Mouse (Mus musculus) forebrain, postnatal 0 days (tissue): Measurements from ENCODE around the gene Cyp2s1. TPM values are rescaled to one million over a fixed set of nuclear protein-coding genes. Genes with fewer than 3 reads are reported as not detected.
A peak's percentile ranks its signal among the peaks of the same experiment; 100 is the strongest.
"Not testable (repeated sequence)": the region's sequence is repeated elsewhere in the genome, so short reads cannot be mapped to it uniquely, and the experiment has no call there.

Experiments used
- ATAC-seq: fragments of 200-750 bp; cut with Nextera tagmentation; 2 replicates; pipeline ENCODE4 v1.8.0; 2017; ENCODE audit warnings: mild to moderate bottlenecking, moderate library complexity
- DNase-seq: peaks from one replicate; pipeline ENCODE4 v3.0.0-alpha.2; 2015
- H3K27ac ChIP-seq: fragments of 300-500 bp; sonication (generic); 2 replicates; pipeline ENCODE4 v1.5.1; 2014; ENCODE audit warnings: low read depth, mild to moderate bottlenecking, antibody characterized with exemption, low read length, moderate library complexity, mixed read lengths
- H3K27me3 ChIP-seq: fragments of 300-500 bp; sonication (generic); 2 replicates; pipeline ENCODE4 v1.6.1; 2014; ENCODE audit warnings: mild to moderate bottlenecking, low read length, mixed read lengths; ENCODE audit not compliant: insufficient read depth
- H3K36me3 ChIP-seq: fragments of 300-500 bp; sonication (generic); 2 replicates; pipeline ENCODE4 v1.6.1; 2014; ENCODE audit warnings: mild to moderate bottlenecking, moderate library complexity; ENCODE audit not compliant: insufficient read depth
- H3K4me1 ChIP-seq: fragments of 300-500 bp; sonication (generic); 2 replicates; pipeline ENCODE4 v1.6.1; 2014; ENCODE audit warnings: antibody characterized with exemption; ENCODE audit not compliant: insufficient read depth
- H3K4me2 ChIP-seq: fragments of 300-500 bp; sonication (generic); 2 replicates; pipeline ENCODE4 v1.6.1; 2014; ENCODE audit warnings: low read depth, mild to moderate bottlenecking, moderate library complexity
- H3K4me3 ChIP-seq: fragments of 300-500 bp; sonication (generic); 2 replicates; pipeline ENCODE4 v1.5.1; 2014; ENCODE audit warnings: low read depth, low read length, mixed read lengths
- H3K9ac ChIP-seq: fragments of 300-500 bp; sonication (generic); 2 replicates; pipeline ENCODE4 v1.6.1; 2014; ENCODE audit warnings: mild to moderate bottlenecking
- H3K9me3 ChIP-seq: fragments of 300-500 bp; sonication (generic); 2 replicates; pipeline ENCODE4 v1.6.1; 2016; ENCODE audit warnings: low read length
- CTCF ChIP-seq: sonication (generic); IDR thresholded peaks from 2 replicates; pipeline ENCODE4 v1.5.1; 2016; ENCODE audit warnings: antibody characterized with exemption, control low read depth, low read depth
- WGBS: fragments of 180-500 bp; shearing (Covaris S2); extraction: QIAGEN DNeasy Blood & Tissue Kit; methylation state at CpG from one replicate; pipeline ENCODE4 v1.1.7; 2014; 5-methylcytosine and 5-hydroxymethylcytosine counted together
- polyA plus RNA-seq: library from polyadenylated mRNA; unstranded; fragments of >200 nt; fragmentation: Nextera tagmentation; extraction: Ambion mirVana; gene quantifications from 2 replicates; pipeline ENCODE4 v1.2.1, GENCODE M21; 2015
- total RNA-seq: library from RNA; depleted of rRNA; stranded (reverse); fragments of >200 nt; gene quantifications from 2 replicates; pipeline ENCODE4 v1.2.3, GENCODE M21; 2014

Gene Cyp2s1
- total and polyA plus RNA-seq, 2 experiments from 2014 or later: 1.9 to 2.0 TPM

DNA sequence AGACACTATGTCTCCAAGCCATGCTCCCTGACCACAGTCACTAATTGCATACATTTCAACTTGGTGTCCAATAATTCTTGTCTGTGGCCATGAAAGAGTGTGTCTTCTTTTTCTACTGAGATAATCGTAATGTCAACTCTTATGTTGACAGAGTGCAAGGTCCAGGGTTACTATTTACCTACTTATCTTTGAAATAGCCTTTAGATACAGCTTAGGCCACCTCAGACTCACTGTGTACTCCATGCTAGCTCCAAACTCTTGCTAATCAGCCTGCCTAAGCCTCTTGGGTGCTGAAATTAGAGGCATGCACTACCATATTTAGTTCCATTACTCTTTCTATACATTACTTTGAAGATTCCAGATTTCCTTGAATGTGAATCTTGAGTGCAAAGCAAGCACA, 17.3 kb downstream of the Cyp2s1 start:
- no peaks in the 10 kb centered on the region for H3K27me3 ChIP-seq
- H3K4me3 ChIP-seq: no peak overlapping the region
- 86% methylated on average over 1 of the region's 1 CpGs for WGBS
- H3K9ac ChIP-seq: no peak overlapping the region
- H3K4me1 ChIP-seq: no peaks in the 10 kb centered on the region
- DNase-seq: no peak
- no peaks in the 10 kb centered on the region for H3K9me3 ChIP-seq
- no peak for ATAC-seq
- H3K4me2 ChIP-seq: no peak overlapping the region
- H3K36me3 ChIP-seq: no peaks in the 10 kb centered on the region
- no peak for TF ChIP-seq CTCF
- H3K27ac ChIP-seq: no peak overlapping the region

DNA sequence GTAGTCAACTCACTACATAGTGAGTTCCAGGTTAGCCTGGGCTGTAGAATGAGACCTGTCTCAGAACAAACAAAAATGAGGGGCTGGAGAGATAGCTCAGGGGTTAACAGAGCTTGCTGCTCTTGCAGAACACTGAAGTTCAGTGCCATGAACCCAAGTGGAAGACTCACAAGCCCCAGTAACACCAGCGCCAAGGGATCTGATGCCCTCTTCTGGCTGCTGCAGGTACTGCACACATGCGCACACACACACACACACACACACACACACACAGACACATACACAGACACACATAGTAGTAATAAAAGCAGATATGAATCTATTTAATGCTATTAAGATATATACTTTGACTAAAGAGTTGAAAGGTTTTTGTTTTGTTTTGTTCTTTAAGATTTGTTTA, 18.2 kb downstream of the Cyp2s1 start:
- Histone ChIP-seq H3K9me3 (no peaks in the 10 kb centered on the region), H3K36me3 (no peaks in the 10 kb centered on the region), H3K27me3 (no peaks in the 10 kb centered on the region), H3K4me2 (no peak overlapping the region), H3K4me3 (no peak overlapping the region), H3K4me1 (no peaks in the 10 kb centered on the region), H3K27ac (no peak overlapping the region), H3K9ac (no peak overlapping the region)
- TF ChIP-seq CTCF: no peak
- WGBS: 80% methylated on average over 2 of the region's 2 CpGs
- ATAC-seq (no peak), DNase-seq (no peak)

DNA sequence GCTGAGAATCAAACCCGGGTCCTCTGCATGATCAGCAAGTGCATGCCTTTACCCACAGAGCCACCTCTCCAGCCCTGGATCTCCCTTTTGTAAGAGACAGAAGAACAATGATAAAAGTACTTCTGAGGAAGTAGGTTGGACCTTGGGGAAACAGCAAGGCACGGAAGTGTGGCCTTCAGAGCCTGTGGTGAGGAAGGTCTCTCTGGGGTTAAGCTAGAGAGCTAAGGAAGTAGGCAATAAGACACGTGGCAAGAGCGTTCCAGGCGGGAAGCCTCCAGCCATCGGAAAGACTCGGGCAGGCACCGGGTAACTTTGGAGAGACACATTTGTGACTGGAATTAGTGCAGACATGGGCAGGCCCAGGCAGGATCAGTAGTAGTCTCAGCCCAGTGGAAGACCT, 21.9 kb downstream of the Cyp2s1 start:
- Histone ChIP-seq H3K36me3 (no peaks in the 10 kb centered on the region), H3K9ac (no peak overlapping the region), H3K4me2 (no peak overlapping the region), H3K9me3 (no peaks in the 10 kb centered on the region), H3K27ac (no peak overlapping the region), H3K27me3 (no peaks in the 10 kb centered on the region), H3K4me1 (no peaks in the 10 kb centered on the region), H3K4me3 (no peak overlapping the region)
- ATAC-seq (no peak), DNase-seq (no peak)
- TF ChIP-seq CTCF: no peak
- whole genome bisulfite sequencing: 88% methylated on average over 8 of the region's 8 CpGs

DNA sequence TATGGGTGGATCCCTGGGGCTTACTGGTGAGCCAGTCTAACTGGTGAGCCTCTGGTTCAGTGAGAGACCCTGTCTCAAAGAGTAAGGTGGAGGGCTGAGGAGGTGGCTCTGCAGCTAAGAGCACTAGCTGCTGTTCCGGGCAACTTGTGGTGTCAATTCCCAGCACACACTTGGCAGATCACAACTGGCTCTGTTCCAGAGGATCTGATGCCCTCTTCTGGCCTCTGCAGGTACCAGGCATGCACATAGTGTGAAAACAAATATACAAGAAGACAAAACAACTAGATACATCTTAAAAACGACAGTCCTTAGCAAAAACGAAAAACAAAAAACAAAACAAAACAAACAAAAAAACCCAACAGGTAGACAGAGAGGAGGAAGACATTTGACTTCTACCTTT, 23.0 kb downstream of the Cyp2s1 start:
- Histone ChIP-seq H3K9ac (no peak overlapping the region), H3K4me2 (no peak overlapping the region), H3K36me3 (no peaks in the 10 kb centered on the region), H3K27me3 (no peaks in the 10 kb centered on the region), H3K4me3 (no peak overlapping the region), H3K27ac (no peak overlapping the region), H3K4me1 (no peaks in the 10 kb centered on the region), H3K9me3 (no peaks in the 10 kb centered on the region)
- no peak for TF ChIP-seq CTCF
- 63% methylated on average over 3 of the region's 3 CpGs for WGBS
- DNase-seq: no peak
- ATAC-seq: no peak

DNA sequence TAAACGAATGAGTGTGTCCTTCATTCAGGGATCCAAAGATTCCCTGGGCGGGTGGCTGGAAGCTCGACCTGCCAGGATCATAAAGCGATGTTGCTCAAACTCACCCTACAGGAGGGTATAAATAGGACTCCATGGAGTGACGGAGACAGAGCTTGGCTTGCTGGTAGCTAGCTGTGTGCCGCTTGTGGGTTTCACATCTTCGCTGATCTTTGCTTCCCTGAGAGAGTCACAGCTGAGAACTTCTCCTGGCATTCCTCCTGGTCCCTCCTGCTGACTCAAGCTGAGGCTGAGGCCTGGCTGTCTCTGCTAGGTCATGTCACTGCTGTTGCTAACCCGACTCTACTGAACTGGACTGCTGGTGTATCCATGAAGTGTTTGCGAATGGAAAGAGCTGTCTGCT, 23.7 kb downstream of the Cyp2s1 start:
- not testable (repeated sequence) for H3K27ac ChIP-seq, H3K9ac ChIP-seq, DNase-seq, H3K27me3 ChIP-seq, H3K4me3 ChIP-seq, ATAC-seq, H3K4me2 ChIP-seq, H3K36me3 ChIP-seq, H3K4me1 ChIP-seq, H3K9me3 ChIP-seq
- 73% methylated on average over 9 of the region's 9 CpGs for WGBS

DNA sequence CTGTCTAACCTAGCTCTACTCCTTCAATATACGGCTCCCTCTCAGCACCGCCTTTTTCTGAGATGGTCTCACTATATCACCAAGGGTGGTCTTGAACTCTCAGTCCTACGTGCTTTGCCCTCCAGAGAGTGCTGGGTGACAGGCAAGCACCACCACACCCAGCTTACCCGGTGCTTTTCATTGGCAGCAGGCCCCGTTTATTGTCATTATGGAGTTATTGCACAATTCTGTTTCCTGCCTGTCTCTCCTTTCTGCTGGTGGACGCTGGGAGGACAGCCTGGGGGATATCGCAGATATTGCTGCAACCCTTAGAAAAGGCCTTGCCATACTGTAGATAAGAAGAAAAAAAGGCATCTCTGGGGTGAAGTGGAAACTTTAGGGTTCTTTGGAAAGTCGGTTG, 26.1 kb downstream of the Cyp2s1 start:
- Histone ChIP-seq H3K27ac (no peak overlapping the region), H3K4me3 (no peak overlapping the region), H3K9ac (no peak overlapping the region), H3K4me1 (0 out of 2 replicates have a peak, but pooled peaks cover 4% of the 10 kb centered on the region), H3K36me3 (no peaks in the 10 kb centered on the region), H3K9me3 (no peaks in the 10 kb centered on the region), H3K4me2 (no peak overlapping the region), H3K27me3 (no peaks in the 10 kb centered on the region)
- ATAC-seq (no peak), DNase-seq (no peak)
- no peak for TF ChIP-seq CTCF
- WGBS: 78% methylated on average over 8 of the region's 8 CpGs

DNA sequence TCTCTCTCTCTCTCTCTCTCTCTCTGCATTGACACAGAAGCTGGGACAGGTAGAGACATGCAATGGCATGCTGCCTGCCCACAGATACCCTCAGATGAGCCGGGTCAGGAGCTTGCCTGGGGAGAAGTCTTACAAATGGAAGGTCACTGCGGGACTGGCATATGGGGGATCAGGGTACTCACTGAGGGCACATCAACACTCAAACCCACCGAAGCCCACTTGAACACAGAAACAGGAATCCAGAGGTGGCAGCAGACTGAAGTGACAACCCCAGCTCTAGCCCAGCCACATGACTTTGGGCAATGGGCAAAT, 27.6 kb downstream of the Cyp2s1 start:
- no peak overlapping the region for H3K27ac ChIP-seq
- H3K27me3 ChIP-seq: no peaks in the 10 kb centered on the region
- TF ChIP-seq CTCF: no peak
- peak overlapping the region; percentile 56; the same call in 1 of the 2 replicates for H3K4me2 ChIP-seq
- H3K36me3 ChIP-seq: no peaks in the 10 kb centered on the region
- H3K4me1 ChIP-seq: 0 out of 2 replicates have a peak, but pooled peaks cover 4% of the 10 kb centered on the region
- H3K9me3 ChIP-seq: no peaks in the 10 kb centered on the region
- DNase-seq (no peak), ATAC-seq (no peak)
- no peak overlapping the region for H3K9ac ChIP-seq
- H3K4me3 ChIP-seq: no peak overlapping the region
- WGBS: 16% methylated on average over 3 of the region's 3 CpGs
